Mouse (Mus musculus): Measurements from ENCODE around the gene Orc3.

DNA sequence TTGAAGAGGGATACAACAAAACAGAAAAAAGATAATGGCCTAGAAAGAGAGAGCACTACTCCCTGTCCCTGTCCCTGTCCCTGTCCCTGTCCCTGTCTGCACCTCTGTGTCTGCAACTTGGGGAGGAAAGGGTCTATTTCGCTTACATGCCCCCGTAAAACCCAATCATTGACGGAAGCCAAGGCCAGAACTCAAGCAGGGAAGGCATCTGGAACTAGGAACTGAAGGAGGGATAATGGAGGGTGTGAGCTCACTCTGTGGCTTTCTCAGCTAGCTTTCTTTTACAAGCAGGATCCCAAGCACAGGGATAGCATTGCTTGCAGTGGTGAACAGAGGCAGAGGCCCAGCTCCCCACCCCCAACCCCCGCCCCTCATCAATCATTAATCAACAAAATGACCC, 85.4 kb downstream of the Orc3 start:
- TF ChIP-seq CTCF (conservative IDR thresholded peaks at IDR 0.05; ENCODE audit: low read length) (no peak), POU5F1 (IDR thresholded peaks at IDR 0.05; ENCODE audit: borderline replicate concordance, low read length) (no peak), NANOG (IDR thresholded peaks at IDR 0.05; ENCODE audit: borderline replicate concordance, low read length) (no peak)
